Mouse (Mus musculus): Measurements from ENCODE around the gene Chd2. TPM values are rescaled to one million over a fixed set of nuclear protein-coding genes. Genes with fewer than 3 reads are reported as not detected.

Chd2 gene
- polyA plus RNA-seq, 1 experiment from 2014 or later, result 40.2 TPM

GRCm38 (mm10) chr7:73514560-73514959 lies 27.1 kb downstream of the Chd2 start:
- Histone ChIP-seq H3K27ac (ENCODE audit: low read depth, low read length) (no peak overlapping the region), H3K36me3 (ENCODE audit: control insufficient read depth, insufficient read depth, low read length) (peaks cover 82% of the 10 kb centered on the region), H3K4me3 (ENCODE audit: low read depth, low read length) (no peak overlapping the region), H3K27me3 (replicated peaks; ENCODE audit: control insufficient read depth, insufficient read depth, low read length) (no peaks in the 10 kb centered on the region), H3K9ac (ENCODE audit: low read length) (no peak overlapping the region), H3K4me2 (ENCODE audit: low read length) (no peak overlapping the region), H3K9me3 (replicated peaks; ENCODE audit: control insufficient read depth, low read length) (no peaks in the 10 kb centered on the region), H3K4me1 (ENCODE audit: control insufficient read depth, insufficient read depth, low read length) (no peaks in the 10 kb centered on the region; the same call in 1 of the 2 replicates)
- WGBS, result 82% methylated on average over 4 of the region's 4 CpGs
- DNase-seq (ENCODE audit: low spot score) (no peak), ATAC-seq (no peak)

GRCm38 (mm10) chr7:73512422-73512821 lies 29.2 kb downstream of the Chd2 start:
- ATAC-seq (no peak), DNase-seq (ENCODE audit: low spot score) (no peak)
- 90% methylated on average over 2 of the region's 2 CpGs for WGBS
- no peak overlapping the region for H3K9ac ChIP-seq (ENCODE audit: low read length)
- H3K36me3 ChIP-seq (ENCODE audit: control insufficient read depth, insufficient read depth, low read length), result peaks cover 81% of the 10 kb centered on the region
- H3K4me3 ChIP-seq (ENCODE audit: low read depth, low read length), result no peak overlapping the region
- H3K27me3 ChIP-seq (replicated peaks; ENCODE audit: control insufficient read depth, insufficient read depth, low read length), result no peaks in the 10 kb centered on the region
- H3K4me1 ChIP-seq (ENCODE audit: control insufficient read depth, insufficient read depth, low read length), result peaks cover 2% of the 10 kb centered on the region
- H3K4me2 ChIP-seq (ENCODE audit: low read length), result no peak overlapping the region
- H3K27ac ChIP-seq (ENCODE audit: low read depth, low read length), result no peak overlapping the region
- H3K9me3 ChIP-seq (replicated peaks; ENCODE audit: control insufficient read depth, low read length), result no peaks in the 10 kb centered on the region

GRCm38 (mm10) chr7:73508688-73509087 lies 32.9 kb downstream of the Chd2 start:
- ATAC-seq (no peak), DNase-seq (ENCODE audit: low spot score) (no peak)
- WGBS, result 91% methylated on average over 2 of the region's 2 CpGs
- peaks cover 2% of the 10 kb centered on the region; the same call in 1 of the 2 replicates for H3K4me1 ChIP-seq (ENCODE audit: control insufficient read depth, insufficient read depth, low read length)
- peaks cover 79% of the 10 kb centered on the region for H3K36me3 ChIP-seq (ENCODE audit: control insufficient read depth, insufficient read depth, low read length)
- no peak overlapping the region for H3K4me3 ChIP-seq (ENCODE audit: low read depth, low read length)
- H3K4me2 ChIP-seq (ENCODE audit: low read length), result no peak overlapping the region
- no peaks in the 10 kb centered on the region for H3K9me3 ChIP-seq (replicated peaks; ENCODE audit: control insufficient read depth, low read length)
- no peaks in the 10 kb centered on the region for H3K27me3 ChIP-seq (replicated peaks; ENCODE audit: control insufficient read depth, insufficient read depth, low read length)
- H3K9ac ChIP-seq (ENCODE audit: low read length), result no peak overlapping the region
- no peak overlapping the region for H3K27ac ChIP-seq (ENCODE audit: low read depth, low read length)

- DNase-seq (ENCODE audit: low spot score) (peak; percentile 75), ATAC-seq (peak; percentile 73)
- H3K36me3 ChIP-seq (ENCODE audit: control insufficient read depth, insufficient read depth, low read length), result peaks cover 79% of the 10 kb centered on the region
- peak overlapping the region; percentile 57; the same call in 1 of the 2 replicates for H3K27ac ChIP-seq (ENCODE audit: low read depth, low read length)
- H3K9me3 ChIP-seq (replicated peaks; ENCODE audit: control insufficient read depth, low read length), result no peaks in the 10 kb centered on the region
- no peak overlapping the region for H3K9ac ChIP-seq (ENCODE audit: low read length)
- peaks cover 2% of the 10 kb centered on the region; the same call in 1 of the 2 replicates for H3K4me1 ChIP-seq (ENCODE audit: control insufficient read depth, insufficient read depth, low read length)
- H3K27me3 ChIP-seq (replicated peaks; ENCODE audit: control insufficient read depth, insufficient read depth, low read length), result no peaks in the 10 kb centered on the region
- WGBS, result 58% methylated on average over 6 of the region's 6 CpGs
- H3K4me3 ChIP-seq (ENCODE audit: low read depth, low read length), result no peak overlapping the region
- no peak overlapping the region for H3K4me2 ChIP-seq (ENCODE audit: low read length)
These were observed 34.1 kb downstream of the Chd2 start for GRCm38 (mm10) chr7:73507491-73507890.

- WGBS, result 96% methylated on average over 1 of the region's 1 CpGs
- DNase-seq (ENCODE audit: low spot score) (no peak), ATAC-seq (0 out of 2 replicates have a peak, but pooled peaks have one; percentile 24)
These were observed 34.8 kb downstream of the Chd2 start for GRCm38 (mm10) chr7:73506852-73507251.

GRCm38 (mm10) chr7:73505266-73505665 lies 36.4 kb downstream of the Chd2 start:
- ATAC-seq (0 out of 2 replicates have a peak, but pooled peaks have one; percentile 8), DNase-seq (ENCODE audit: low spot score) (peak; percentile 35)
- H3K36me3 ChIP-seq (ENCODE audit: control insufficient read depth, insufficient read depth, low read length), result peaks cover 87% of the 10 kb centered on the region
- H3K9ac ChIP-seq (ENCODE audit: low read length), result no peak overlapping the region
- no peaks in the 10 kb centered on the region for H3K27me3 ChIP-seq (replicated peaks; ENCODE audit: control insufficient read depth, insufficient read depth, low read length)
- peaks cover 2% of the 10 kb centered on the region; the same call in 1 of the 2 replicates for H3K4me1 ChIP-seq (ENCODE audit: control insufficient read depth, insufficient read depth, low read length)
- no peak overlapping the region for H3K4me3 ChIP-seq (ENCODE audit: low read depth, low read length)
- H3K27ac ChIP-seq (ENCODE audit: low read depth, low read length), result no peak overlapping the region
- no peak overlapping the region for H3K4me2 ChIP-seq (ENCODE audit: low read length)
- 50% methylated on average over 6 of the region's 6 CpGs for WGBS
- H3K9me3 ChIP-seq (replicated peaks; ENCODE audit: control insufficient read depth, low read length), result no peaks in the 10 kb centered on the region

More at GRCm38 (mm10) chr7:73506852-73507251, 34.8 kb downstream of the Chd2 start:
- H3K9ac ChIP-seq (ENCODE audit: low read length), result no peak overlapping the region
- H3K4me1 ChIP-seq (ENCODE audit: control insufficient read depth, insufficient read depth, low read length), result peaks cover 2% of the 10 kb centered on the region; the same call in 1 of the 2 replicates
- H3K27me3 ChIP-seq (replicated peaks; ENCODE audit: control insufficient read depth, insufficient read depth, low read length), result no peaks in the 10 kb centered on the region
- no peak overlapping the region for H3K4me2 ChIP-seq (ENCODE audit: low read length)
- no peak overlapping the region for H3K4me3 ChIP-seq (ENCODE audit: low read depth, low read length)
- peaks cover 79% of the 10 kb centered on the region for H3K36me3 ChIP-seq (ENCODE audit: control insufficient read depth, insufficient read depth, low read length)
- no peaks in the 10 kb centered on the region for H3K9me3 ChIP-seq (replicated peaks; ENCODE audit: control insufficient read depth, low read length)
- no peak overlapping the region for H3K27ac ChIP-seq (ENCODE audit: low read depth, low read length)

- Histone ChIP-seq H3K9me3 (replicated peaks; ENCODE audit: control insufficient read depth, low read length) (no peaks in the 10 kb centered on the region), H3K36me3 (ENCODE audit: control insufficient read depth, insufficient read depth, low read length) (peaks cover 86% of the 10 kb centered on the region), H3K27ac (ENCODE audit: low read depth, low read length) (no peak overlapping the region), H3K9ac (ENCODE audit: low read length) (no peak overlapping the region), H3K4me2 (ENCODE audit: low read length) (no peak overlapping the region), H3K4me3 (ENCODE audit: low read depth, low read length) (no peak overlapping the region), H3K4me1 (ENCODE audit: control insufficient read depth, insufficient read depth, low read length) (no peaks in the 10 kb centered on the region), H3K27me3 (replicated peaks; ENCODE audit: control insufficient read depth, insufficient read depth, low read length) (no peaks in the 10 kb centered on the region)
- ATAC-seq (no peak), DNase-seq (ENCODE audit: low spot score) (no peak)
- 86% methylated on average over 2 of the region's 2 CpGs for WGBS
These were observed 43.4 kb downstream of the Chd2 start for GRCm38 (mm10) chr7:73498200-73498599.

- ATAC-seq, result no peak
- peaks cover 87% of the 10 kb centered on the region for H3K36me3 ChIP-seq (ENCODE audit: control insufficient read depth, insufficient read depth, low read length)
- WGBS, result 93% methylated on average over 5 of the region's 5 CpGs
These were observed 52.4 kb downstream of the Chd2 start for GRCm38 (mm10) chr7:73489261-73489660.

GRCm38 (mm10) chr7:73481094-73481493 lies 60.5 kb downstream of the Chd2 start:
- H3K9me3 ChIP-seq (replicated peaks; ENCODE audit: control insufficient read depth, low read length), result no peaks in the 10 kb centered on the region
- WGBS, result 89% methylated on average over 6 of the region's 6 CpGs
- no peaks in the 10 kb centered on the region for H3K27me3 ChIP-seq (replicated peaks; ENCODE audit: control insufficient read depth, insufficient read depth, low read length)
- ATAC-seq, result no peak
- peaks cover 90% of the 10 kb centered on the region for H3K36me3 ChIP-seq (ENCODE audit: control insufficient read depth, insufficient read depth, low read length)
- no peak overlapping the region for H3K27ac ChIP-seq (ENCODE audit: low read depth, low read length)
- H3K4me3 ChIP-seq (ENCODE audit: low read depth, low read length), result no peak overlapping the region
- H3K9ac ChIP-seq (ENCODE audit: low read length), result no peak overlapping the region
- H3K4me2 ChIP-seq (ENCODE audit: low read length), result no peak overlapping the region
- DNase-seq (ENCODE audit: low spot score), result no peak
- no peaks in the 10 kb centered on the region for H3K4me1 ChIP-seq (ENCODE audit: control insufficient read depth, insufficient read depth, low read length)

More at GRCm38 (mm10) chr7:73489261-73489660, 52.4 kb downstream of the Chd2 start:
- no peaks in the 10 kb centered on the region for H3K4me1 ChIP-seq (ENCODE audit: control insufficient read depth, insufficient read depth, low read length)
- no peak overlapping the region for H3K9ac ChIP-seq (ENCODE audit: low read length)
- H3K9me3 ChIP-seq (replicated peaks; ENCODE audit: control insufficient read depth, low read length), result no peaks in the 10 kb centered on the region
- H3K4me2 ChIP-seq (ENCODE audit: low read length), result no peak overlapping the region
- no peaks in the 10 kb centered on the region for H3K27me3 ChIP-seq (replicated peaks; ENCODE audit: control insufficient read depth, insufficient read depth, low read length)
- no peak overlapping the region for H3K4me3 ChIP-seq (ENCODE audit: low read depth, low read length)
- DNase-seq (ENCODE audit: low spot score), result no peak
- H3K27ac ChIP-seq (ENCODE audit: low read depth, low read length), result no peak overlapping the region
